In the genomic region with DNA sequence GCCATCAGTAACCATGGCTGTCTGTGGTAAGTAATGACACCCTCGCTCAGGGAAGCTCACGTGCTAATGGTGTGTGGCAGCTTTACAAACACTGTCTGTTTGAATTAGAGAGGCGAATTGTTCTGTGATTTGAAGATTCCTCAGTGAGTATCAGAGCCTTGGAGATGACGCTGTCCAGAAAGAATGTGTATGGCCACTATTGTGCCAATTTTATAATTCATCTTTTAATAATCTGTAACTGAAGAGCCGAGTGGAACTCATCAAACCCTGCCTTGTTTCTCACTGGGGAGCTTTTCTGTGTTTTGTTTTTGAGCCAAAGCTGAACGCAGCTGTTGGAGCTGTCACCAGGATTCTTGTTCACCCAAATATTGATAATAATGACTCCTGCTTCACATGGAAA, we compare ENCODE assay signal across 11 mouse cellular contexts.
DNase-seq lines count a peak whose midpoint lies in the region; ATAC-seq and TF ChIP-seq lines count a peak whose summit lies in the region.
"Had no signal": no experiment of that assay in that cellular context is flagged by ENCODE, and none has a peak within 500 bp of the region (broad histone marks: within the 10 kb centered on the region; RNA-seq: fewer than 3 reads in every experiment).

No protein-coding gene starts in this region.

- no peak overlapping the region for H3K4me2 ChIP-seq in forebrain, embryonic 15.5 days (replicated peaks)
- H3K4me2 ChIP-seq in stomach, embryonic 14.5 days (replicated peaks; ENCODE audit: low read depth, low read length): no peak overlapping the region
- H3K4me2 ChIP-seq in stomach, postnatal 0 days (replicated peaks; ENCODE audit: low read depth): no peak overlapping the region
- H3K4me2 ChIP-seq in stomach, embryonic 16.5 days (ENCODE audit: low read depth, low read length): no peak overlapping the region

- no peaks in the 10 kb centered on the region for H3K36me3 ChIP-seq in forebrain, embryonic 15.5 days
- no peaks in the 10 kb centered on the region for H3K36me3 ChIP-seq in forebrain, embryonic 10.5 days (replicated peaks)
- no peaks in the 10 kb centered on the region for H3K36me3 ChIP-seq in stomach, embryonic 14.5 days (ENCODE audit: control insufficient read depth, insufficient read depth, low read length)
- no peaks in the 10 kb centered on the region for H3K36me3 ChIP-seq in stomach, postnatal 0 days (ENCODE audit: control insufficient read depth, insufficient read depth, low read length)
- H3K36me3 ChIP-seq in stomach, embryonic 16.5 days (ENCODE audit: control insufficient read depth, insufficient read depth, low read length): no peaks in the 10 kb centered on the region

- no peak overlapping the region for H3K9ac ChIP-seq in forebrain, embryonic 15.5 days (replicated peaks)
- no peak overlapping the region for H3K9ac ChIP-seq in stomach, embryonic 14.5 days (replicated peaks; ENCODE audit: low read depth, low read length)
- H3K9ac ChIP-seq in stomach, postnatal 0 days (ENCODE audit: low read length): no peak overlapping the region
- no peak overlapping the region for H3K9ac ChIP-seq in stomach, embryonic 16.5 days (ENCODE audit: low read length)

- WGBS in forebrain, embryonic 15.5 days: 48% methylated on average over 6 of the region's 6 CpGs
- 85% methylated on average over 6 of the region's 6 CpGs for WGBS in forebrain, embryonic 10.5 days
- WGBS in stomach, embryonic 14.5 days: 19% methylated on average over 6 of the region's 6 CpGs
- 30% methylated on average over 6 of the region's 6 CpGs for WGBS in stomach, postnatal 0 days
- 25% methylated on average over 6 of the region's 6 CpGs for WGBS in stomach, embryonic 16.5 days

- H3K9me3 ChIP-seq in forebrain, embryonic 15.5 days: no peaks in the 10 kb centered on the region
- no peaks in the 10 kb centered on the region for H3K9me3 ChIP-seq in forebrain, embryonic 10.5 days
- H3K9me3 ChIP-seq in stomach, embryonic 14.5 days (ENCODE audit: control insufficient read depth, low read depth, low read length): no peaks in the 10 kb centered on the region
- no peaks in the 10 kb centered on the region for H3K9me3 ChIP-seq in stomach, postnatal 0 days (ENCODE audit: control insufficient read depth, low read length)
- no peaks in the 10 kb centered on the region for H3K9me3 ChIP-seq in stomach, embryonic 16.5 days (replicated peaks; ENCODE audit: control insufficient read depth, low read length)

- no peak for TF ChIP-seq EP300 in stomach, postnatal 0 days (optimal IDR thresholded peaks at IDR 0.05)

- TF ChIP-seq CTCF in stomach, postnatal 0 days (IDR thresholded peaks at IDR 0.05; ENCODE audit: low read depth): no peak

- H3K4me3 ChIP-seq in forebrain, embryonic 15.5 days: no peak overlapping the region
- H3K4me3 ChIP-seq in forebrain, embryonic 10.5 days: no peak overlapping the region
- no peak overlapping the region for H3K4me3 ChIP-seq in stomach, embryonic 14.5 days (ENCODE audit: low read depth, low read length)
- no peak overlapping the region for H3K4me3 ChIP-seq in stomach, postnatal 0 days (ENCODE audit: low read depth, low read length)
- no peak overlapping the region for H3K4me3 ChIP-seq in stomach, embryonic 16.5 days (replicated peaks; ENCODE audit: low read length)

- H3K27ac ChIP-seq in forebrain, embryonic 15.5 days (replicated peaks): peak overlapping the region; percentile 57
- no peak overlapping the region for H3K27ac ChIP-seq in forebrain, embryonic 10.5 days
- peak overlapping the region; percentile 77 for H3K27ac ChIP-seq in stomach, embryonic 14.5 days (ENCODE audit: low read length)
- no peak overlapping the region for H3K27ac ChIP-seq in stomach, postnatal 0 days (replicated peaks)
- peak overlapping the region; percentile 75 for H3K27ac ChIP-seq in stomach, embryonic 16.5 days (ENCODE audit: low read length)

- DNase-seq in forebrain, embryonic 10.5 days (ENCODE audit: extremely low spot score, low spot score): no peak
- peak; percentile 17 for DNase-seq in kidney, postnatal 10 days
- DNase-seq in kidney, postnatal 36 days: no peak
- DNase-seq in stomach, postnatal 0 days (ENCODE audit: low spot score): no peak
- no peak for DNase-seq in urinary bladder, postnatal 4 days (ENCODE audit: low spot score in 2 of 2)
- DNase-seq: cerebellum, postnatal 25 days; right cerebral cortex, postnatal 25 days; thymus, adult 2 months had no signal

- H3K27me3 ChIP-seq in forebrain, embryonic 15.5 days: no peaks in the 10 kb centered on the region
- H3K27me3 ChIP-seq in forebrain, embryonic 10.5 days (ENCODE audit: poor library complexity, severe bottlenecking): peaks cover 42% of the 10 kb centered on the region
- H3K27me3 ChIP-seq in stomach, embryonic 14.5 days (ENCODE audit: control insufficient read depth, insufficient read depth, low read length): no peaks in the 10 kb centered on the region
- H3K27me3 ChIP-seq in stomach, postnatal 0 days (ENCODE audit: control insufficient read depth, insufficient read depth, low read length): no peaks in the 10 kb centered on the region
- no peaks in the 10 kb centered on the region for H3K27me3 ChIP-seq in stomach, embryonic 16.5 days (ENCODE audit: control insufficient read depth, insufficient read depth, low read length)

- peaks cover 27% of the 10 kb centered on the region for H3K4me1 ChIP-seq in forebrain, embryonic 15.5 days
- peaks cover 34% of the 10 kb centered on the region for H3K4me1 ChIP-seq in forebrain, embryonic 10.5 days
- H3K4me1 ChIP-seq in stomach, embryonic 14.5 days (ENCODE audit: control insufficient read depth, insufficient read depth, low read length): peaks cover 13% of the 10 kb centered on the region
- H3K4me1 ChIP-seq in stomach, postnatal 0 days (replicated peaks; ENCODE audit: control insufficient read depth, insufficient read depth): 0 out of 2 replicates have a peak, but pooled peaks cover 6% of the 10 kb centered on the region
- peaks cover 16% of the 10 kb centered on the region for H3K4me1 ChIP-seq in stomach, embryonic 16.5 days (ENCODE audit: control insufficient read depth, insufficient read depth, low read length)

- ATAC-seq in forebrain, embryonic 15.5 days (replicated peaks): no peak
- peak; percentile 57; the same call in 1 of the 2 replicates for ATAC-seq in stomach, embryonic 14.5 days (ENCODE audit: insufficient number of reproducible peaks, insufficient read depth, low FRiP score, low read depth)
- no peak for ATAC-seq in stomach, postnatal 0 days (ENCODE audit: low FRiP score, low TSS enrichment)
- peak; percentile 48; the same call in 1 of the 2 replicates for ATAC-seq in stomach, embryonic 16.5 days (ENCODE audit: insufficient read depth, low FRiP score)

Comparison
In these comparisons a context has a peak if more than half of its experiments do, and no peak if none do; other contexts are left out.
1. ATAC-seq: peak in stomach, embryonic 14.5 days (single experiment) and stomach, embryonic 16.5 days (single experiment); none in forebrain, embryonic 15.5 days (single experiment) and stomach, postnatal 0 days (single experiment).
2. H3K27ac ChIP-seq: peak in forebrain, embryonic 15.5 days (single experiment), stomach, embryonic 14.5 days (single experiment) and stomach, embryonic 16.5 days (single experiment); none in forebrain, embryonic 10.5 days (single experiment) and stomach, postnatal 0 days (single experiment).